ENCODE assay signal across 8 mouse cellular contexts in genomic region chr3:133876439-133877072, GRCm38 (mm10).
DNase-seq lines count a peak whose midpoint lies in the region; ATAC-seq and TF ChIP-seq lines count a peak whose summit lies in the region.

No protein-coding gene starts in this region.

- peak overlapping the region; percentile 30; the same call in 1 of the 2 replicates for H3K9ac ChIP-seq in heart, embryonic 13.5 days
- H3K9ac ChIP-seq in kidney, embryonic 16.5 days (replicated peaks; ENCODE audit: low read length): peak overlapping the region; percentile 22; the same call in 1 of the 2 replicates
- H3K9ac ChIP-seq in limb, embryonic 15.5 days: no peak overlapping the region
- H3K9ac ChIP-seq in neural tube, embryonic 13.5 days: peak overlapping the region; percentile 56

- peak; percentile 88 for DNase-seq in brain, adult 2 months (ENCODE audit: low read depth, low spot score)
- peak; percentile 30 for DNase-seq in fibroblast of lung, adult 2 months (ENCODE audit: low read depth)

- peaks cover 5% of the 10 kb centered on the region for H3K4me1 ChIP-seq in heart, embryonic 13.5 days
- peaks cover 12% of the 10 kb centered on the region for H3K4me1 ChIP-seq in kidney, embryonic 16.5 days (ENCODE audit: insufficient read depth, low read length)
- H3K4me1 ChIP-seq in limb, embryonic 15.5 days: peaks cover 11% of the 10 kb centered on the region; the same call in 1 of the 2 replicates
- peaks cover 12% of the 10 kb centered on the region for H3K4me1 ChIP-seq in neural tube, embryonic 13.5 days (replicated peaks)

- H3K9me3 ChIP-seq in heart, embryonic 13.5 days: no peaks in the 10 kb centered on the region
- H3K9me3 ChIP-seq in kidney, embryonic 16.5 days (ENCODE audit: low read length): no peaks in the 10 kb centered on the region
- no peaks in the 10 kb centered on the region for H3K9me3 ChIP-seq in limb, embryonic 15.5 days
- H3K9me3 ChIP-seq in neural tube, embryonic 13.5 days: no peaks in the 10 kb centered on the region

- 16% methylated on average over 13 of the region's 13 CpGs for WGBS in heart, embryonic 13.5 days
- 12% methylated on average over 13 of the region's 13 CpGs for WGBS in kidney, embryonic 16.5 days
- 5% methylated on average over 13 of the region's 13 CpGs for WGBS in limb, embryonic 15.5 days
- WGBS in neural tube, embryonic 13.5 days: 9% methylated on average over 13 of the region's 13 CpGs

- peak overlapping the region; percentile 68 for H3K4me2 ChIP-seq in heart, embryonic 13.5 days
- peak overlapping the region; percentile 54 for H3K4me2 ChIP-seq in kidney, embryonic 16.5 days (replicated peaks; ENCODE audit: low read depth, low read length)
- peak overlapping the region; percentile 42 for H3K4me2 ChIP-seq in limb, embryonic 15.5 days
- peak overlapping the region; percentile 57 for H3K4me2 ChIP-seq in neural tube, embryonic 13.5 days

- no peaks in the 10 kb centered on the region for H3K79me2 ChIP-seq in C2C12 (ENCODE audit: control insufficient read depth, insufficient read depth)

- no peaks in the 10 kb centered on the region for H3K79me3 ChIP-seq in C2C12 (ENCODE audit: low read depth)

- peak overlapping the region; percentile 61 for H3K27ac ChIP-seq in heart, embryonic 13.5 days (replicated peaks)
- peak overlapping the region; percentile 44; the same call in 1 of the 2 replicates for H3K27ac ChIP-seq in kidney, embryonic 16.5 days (ENCODE audit: low read length)
- peak overlapping the region; percentile 64 for H3K27ac ChIP-seq in limb, embryonic 15.5 days
- peak overlapping the region; percentile 82 for H3K27ac ChIP-seq in neural tube, embryonic 13.5 days (replicated peaks)

- H3K4me3 ChIP-seq in C2C12 (ENCODE audit: insufficient read depth, poor library complexity, severe bottlenecking): no peak overlapping the region
- peak overlapping the region; percentile 31 for H3K4me3 ChIP-seq in heart, embryonic 13.5 days
- peak overlapping the region; percentile 25; the same call in 1 of the 2 replicates for H3K4me3 ChIP-seq in kidney, embryonic 16.5 days (ENCODE audit: low read length)
- H3K4me3 ChIP-seq in limb, embryonic 15.5 days: peak overlapping the region; percentile 11
- H3K4me3 ChIP-seq in neural tube, embryonic 13.5 days: peak overlapping the region; percentile 24

- H3ac ChIP-seq in C2C12 (ENCODE audit: control insufficient read depth, insufficient read length, low read depth): no peak overlapping the region

- TF ChIP-seq CTCF in C2C12 (IDR thresholded peaks at IDR 0.05; ENCODE audit: control insufficient read depth, insufficient read depth, insufficient read length): peak; percentile 20

- no peak for ATAC-seq in heart, embryonic 13.5 days (ENCODE audit: extremely low read depth, insufficient number of reproducible peaks, low FRiP score, low TSS enrichment)
- ATAC-seq in kidney, embryonic 16.5 days (ENCODE audit: low FRiP score, low TSS enrichment): peak; percentile 80
- no peak for ATAC-seq in limb, embryonic 15.5 days (ENCODE audit: insufficient number of reproducible peaks, low FRiP score, low TSS enrichment, low read depth)
- ATAC-seq in neural tube, embryonic 13.5 days (ENCODE audit: low read depth): peak; percentile 93
- ATAC-seq in inflammation-experienced regulatory T-cells, adult 6 months: no peak

- no peaks in the 10 kb centered on the region for H3K36me3 ChIP-seq in C2C12 (ENCODE audit: control insufficient read depth, insufficient read depth)
- no peaks in the 10 kb centered on the region for H3K36me3 ChIP-seq in heart, embryonic 13.5 days
- no peaks in the 10 kb centered on the region for H3K36me3 ChIP-seq in kidney, embryonic 16.5 days (ENCODE audit: insufficient read depth, low read length)
- no peaks in the 10 kb centered on the region for H3K36me3 ChIP-seq in limb, embryonic 15.5 days
- no peaks in the 10 kb centered on the region for H3K36me3 ChIP-seq in neural tube, embryonic 13.5 days

- H3K27me3 ChIP-seq in C2C12 (ENCODE audit: control insufficient read depth, insufficient read depth, insufficient read length): no peaks in the 10 kb centered on the region
- H3K27me3 ChIP-seq in heart, embryonic 13.5 days (replicated peaks): no peaks in the 10 kb centered on the region
- H3K27me3 ChIP-seq in kidney, embryonic 16.5 days (ENCODE audit: insufficient read depth, low read length): no peaks in the 10 kb centered on the region
- no peaks in the 10 kb centered on the region for H3K27me3 ChIP-seq in limb, embryonic 15.5 days
- no peaks in the 10 kb centered on the region for H3K27me3 ChIP-seq in neural tube, embryonic 13.5 days

TF ChIP-seq in C2C12, 6 proteins besides CTCF, POLR2A, EP300 and RAD21:
- TF ChIP-seq USF1 (IDR thresholded peaks at IDR 0.05; ENCODE audit: low read depth) (no peak), CEBPB (IDR thresholded peaks at IDR 0.05; ENCODE audit: low read depth) (no peak), MYOG (IDR thresholded peaks at IDR 0.05; ENCODE audit: control insufficient read depth, extremely low read depth, insufficient read length) (no peak)

Comparison
In these comparisons a context has a peak if more than half of its experiments do, and no peak if none do; other contexts are left out.
1. ATAC-seq: peak in kidney, embryonic 16.5 days (single experiment) and neural tube, embryonic 13.5 days (single experiment); none in heart, embryonic 13.5 days (single experiment), limb, embryonic 15.5 days (single experiment) and inflammation-experienced regulatory T-cells, adult 6 months (single experiment).
2. Peak in every context shown above with its lines, with median percentiles within 50 percentile points of each other: H3K27ac ChIP-seq and H3K4me2 ChIP-seq.